Mouse (Mus musculus) mammary gland, adult 2 months (tissue): ENCODE results near the gene Olfr51. TPM values are rescaled to one million over a fixed set of nuclear protein-coding genes. Genes with fewer than 3 reads are reported as not detected.

Experiments
- polyA plus RNA-seq: library from polyadenylated mRNA; depleted of rRNA; stranded (reverse); fragments of >200 nt; gene quantifications from 2 replicates; pipeline ENCODE4 v1.2.3, GENCODE M21; 2012; ENCODE audit warnings: low replicate concordance; rRNA removed

Gene Olfr51
- polyA plus RNA-seq = not detected in 2 replicates

DNA sequence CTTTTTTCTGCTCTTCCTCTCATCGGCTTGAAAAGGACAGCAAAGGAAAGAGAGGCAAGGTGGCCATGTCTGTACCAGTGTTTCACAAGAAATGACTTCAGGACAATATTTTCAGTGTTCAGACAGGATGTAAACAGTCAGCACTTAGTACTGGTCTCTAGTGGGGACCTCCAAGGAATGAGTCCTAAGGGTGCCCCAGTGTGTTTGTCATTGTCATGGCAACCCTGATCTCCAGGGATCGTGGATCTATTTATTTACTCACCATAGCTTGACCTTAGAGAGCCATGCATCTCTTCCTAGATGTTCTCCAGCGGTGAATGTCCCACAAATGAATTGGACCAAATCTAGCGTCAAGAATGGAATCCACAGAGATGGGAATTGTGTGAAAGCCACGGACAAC, at the start of gene Olfr51:
Olfr51 (plus strand) TSS at position 301 of the 400 bp plus-strand sequence.

DNA sequence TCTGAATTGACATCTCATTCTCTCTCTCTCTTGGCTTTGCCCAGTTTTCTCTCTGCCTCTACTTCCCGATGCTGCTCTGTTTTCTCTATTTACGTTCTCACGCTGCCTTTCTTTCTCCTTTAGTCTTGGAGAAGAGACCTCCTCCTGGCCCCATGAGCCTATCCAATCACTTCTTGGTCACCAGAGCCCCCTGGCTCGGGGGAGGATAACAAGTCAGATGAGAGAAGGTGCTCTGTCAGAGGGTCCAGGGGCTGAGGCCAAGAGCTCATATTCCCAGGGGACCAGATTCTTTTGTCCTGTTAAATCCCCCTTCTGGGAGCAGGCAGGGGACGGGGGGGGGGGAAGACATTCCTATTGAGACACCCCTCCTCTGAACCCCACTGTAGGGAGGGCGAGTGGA, 49.7 kb upstream of the Olfr51 start, which contains the start of gene Prop1:
Prop1 (minus strand) TSS at position 101 of the 400 bp plus-strand sequence.

DNA sequence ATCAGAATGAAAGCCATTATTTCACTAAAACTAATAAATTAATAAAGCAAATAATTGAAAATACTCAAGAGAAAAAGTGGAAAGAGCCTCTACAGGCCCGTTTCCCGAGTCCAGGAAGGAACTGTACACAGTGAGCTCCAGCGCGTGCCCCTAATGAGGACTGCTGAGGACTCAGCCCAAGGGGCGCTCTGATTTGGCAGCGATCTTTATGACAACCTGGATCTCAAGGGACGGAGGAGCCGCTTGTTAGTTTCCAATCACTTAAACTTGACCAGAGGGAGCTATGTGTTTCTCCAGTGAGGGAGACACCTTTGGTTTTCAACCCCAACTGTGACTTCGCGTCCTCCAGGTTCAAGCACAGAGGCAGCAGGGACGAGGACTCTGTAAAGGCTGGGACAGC, 37.2 kb upstream of the Olfr51 start, which contains the start of gene Olfr1378:
Olfr1378 (plus strand) TSS at position 301 of the 400 bp plus-strand sequence.

GRCm38 (mm10) chr11:50981667-50982066, 21.7 kb upstream of the Olfr51 start, which contains the start of gene Olfr1377:
Gene Olfr1377 (plus strand): TSS chr11:50981967.

DNA sequence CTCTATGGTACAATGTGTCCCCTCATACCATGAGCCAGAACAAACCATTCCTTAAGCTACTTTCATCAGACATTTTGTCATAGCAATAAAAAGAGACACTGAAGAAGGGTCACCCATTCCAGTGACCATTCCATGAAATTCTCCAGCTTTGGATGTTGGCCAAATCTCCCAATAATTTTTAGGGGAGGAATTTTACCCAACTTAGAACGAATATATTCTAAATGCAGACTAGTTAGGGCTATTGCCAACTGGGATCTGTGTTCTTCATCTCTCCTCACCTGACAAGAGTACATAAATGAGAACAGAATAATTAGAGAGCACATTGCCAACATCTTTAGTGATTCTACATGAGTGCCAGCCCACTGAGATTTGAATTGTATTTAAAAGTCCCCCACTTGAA, 10.5 kb downstream of the Olfr51 start, which contains the start of gene Olfr54:
Olfr54 (plus strand) TSS at position 301 of the 400 bp plus-strand sequence.

DNA sequence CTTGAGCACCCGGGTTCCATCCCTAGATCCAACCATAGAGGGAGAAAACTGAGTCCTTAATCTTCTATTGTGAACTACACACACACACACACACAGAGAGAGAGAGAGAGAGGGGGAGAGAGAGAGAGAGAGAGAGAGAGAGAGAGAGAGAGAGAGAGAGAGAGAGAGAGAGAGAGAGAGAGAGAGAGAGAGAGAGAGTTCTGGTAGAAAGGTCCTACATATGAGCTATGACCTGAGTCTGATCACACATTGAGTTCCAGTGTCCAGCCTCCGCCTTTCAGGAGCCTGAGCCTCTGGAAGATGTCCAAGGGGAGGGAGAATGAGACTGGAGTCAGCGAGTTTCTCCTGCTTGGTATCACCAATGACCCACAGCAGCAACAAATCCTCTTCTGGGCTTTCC, 44.4 kb downstream of the Olfr51 start, which contains the start of gene Olfr1375:
Olfr1375 (plus strand) TSS at position 301 of the 400 bp plus-strand sequence.

DNA sequence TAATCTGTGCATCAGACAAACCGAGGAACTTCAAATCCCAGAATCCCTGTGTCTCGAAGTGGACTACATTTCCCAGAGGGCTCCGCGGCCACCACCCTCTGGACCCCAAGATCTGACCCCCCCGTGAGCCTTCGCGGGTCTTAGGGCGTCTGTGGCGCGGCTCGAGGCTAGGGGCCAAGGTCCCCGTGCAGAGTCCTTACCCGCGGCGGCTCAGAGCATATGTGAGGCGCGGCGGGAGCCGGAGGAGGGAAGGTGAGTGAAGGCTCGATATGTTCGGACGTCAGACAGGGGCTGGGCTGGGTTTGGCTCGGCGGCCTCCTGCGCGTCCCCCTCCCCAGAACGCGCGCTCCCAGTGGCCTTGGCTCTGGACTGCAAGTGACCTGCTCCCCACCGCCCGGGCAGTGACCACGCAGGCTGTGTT, 55.8 kb downstream of the Olfr51 start, which contains the start of gene Zfp354a:
Zfp354a (plus strand) TSS at position 107 of the 421 bp plus-strand sequence.

Other genes starting within 250 kb of the Olfr51 start
- gene Zfp354c, start 175.9 kb upstream of the Olfr51 start, polyA plus RNA-seq = 0.82 and 1.5 TPM in 2 replicates
- gene Zfp879, start 162.0 kb upstream of the Olfr51 start, polyA plus RNA-seq = 0.19 and 0.34 TPM in 2 replicates
- 0.40 and 1.2 TPM in 2 replicates for gene Grm6, start 152.9 kb upstream of the Olfr51 start, polyA plus RNA-seq
- 0.16 and 0.75 TPM in 2 replicates for gene Zfp454, start 115.9 kb upstream of the Olfr51 start, polyA plus RNA-seq
- gene Zfp2, start 87.4 kb upstream of the Olfr51 start, polyA plus RNA-seq = 1.5 and 2.0 TPM in 2 replicates
- 0.10 and 0.42 TPM in 2 replicates for gene Zfp354b, start 72.0 kb upstream of the Olfr51 start, polyA plus RNA-seq
- gene 4933414I15Rik, start 59.8 kb upstream of the Olfr51 start, polyA plus RNA-seq = not detected in 2 replicates
- 0.35 TPM in 1 of 2 replicates, not detected in the other for gene Prop1, start 49.8 kb upstream of the Olfr51 start, polyA plus RNA-seq
- gene Olfr1378, start 37.1 kb upstream of the Olfr51 start, polyA plus RNA-seq = not detected in 2 replicates
- not detected in 2 replicates for gene Olfr1377, start 21.6 kb upstream of the Olfr51 start, polyA plus RNA-seq
- not detected in 2 replicates for gene Olfr54, start 10.6 kb downstream of the Olfr51 start, polyA plus RNA-seq
- gene Olfr1375, start 44.5 kb downstream of the Olfr51 start, polyA plus RNA-seq = not detected in 2 replicates
- 1.1 and 1.5 TPM in 2 replicates for gene Zfp354a, start 55.7 kb downstream of the Olfr51 start, polyA plus RNA-seq
- gene Gm12569, start 216.9 kb downstream of the Olfr51 start, polyA plus RNA-seq = not detected in 2 replicates